Mouse (Mus musculus) thymus, postnatal 0 days (tissue): ENCODE results near the gene Rab19. TPM values are rescaled to one million over a fixed set of nuclear protein-coding genes. Genes with fewer than 3 reads are reported as not detected.
"Not testable (repeated sequence)": the region's sequence is repeated elsewhere in the genome, so short reads cannot be mapped to it uniquely, and the experiment has no call there.

ENCODE experiments used
- DNase-seq: peaks from one replicate; pipeline ENCODE4 v3.0.0-alpha.2; 2015; ENCODE audit warnings: low spot score
- polyA plus RNA-seq: library from polyadenylated mRNA; unstranded; fragments of >200 nt; fragmentation: Nextera tagmentation; extraction: Ambion mirVana; gene quantifications from 2 replicates; pipeline ENCODE4 v1.2.1, GENCODE M21; 2015

Gene Rab19
- polyA plus RNA-seq, 1 experiment from 2014 or later: 24.9 TPM

DNA sequence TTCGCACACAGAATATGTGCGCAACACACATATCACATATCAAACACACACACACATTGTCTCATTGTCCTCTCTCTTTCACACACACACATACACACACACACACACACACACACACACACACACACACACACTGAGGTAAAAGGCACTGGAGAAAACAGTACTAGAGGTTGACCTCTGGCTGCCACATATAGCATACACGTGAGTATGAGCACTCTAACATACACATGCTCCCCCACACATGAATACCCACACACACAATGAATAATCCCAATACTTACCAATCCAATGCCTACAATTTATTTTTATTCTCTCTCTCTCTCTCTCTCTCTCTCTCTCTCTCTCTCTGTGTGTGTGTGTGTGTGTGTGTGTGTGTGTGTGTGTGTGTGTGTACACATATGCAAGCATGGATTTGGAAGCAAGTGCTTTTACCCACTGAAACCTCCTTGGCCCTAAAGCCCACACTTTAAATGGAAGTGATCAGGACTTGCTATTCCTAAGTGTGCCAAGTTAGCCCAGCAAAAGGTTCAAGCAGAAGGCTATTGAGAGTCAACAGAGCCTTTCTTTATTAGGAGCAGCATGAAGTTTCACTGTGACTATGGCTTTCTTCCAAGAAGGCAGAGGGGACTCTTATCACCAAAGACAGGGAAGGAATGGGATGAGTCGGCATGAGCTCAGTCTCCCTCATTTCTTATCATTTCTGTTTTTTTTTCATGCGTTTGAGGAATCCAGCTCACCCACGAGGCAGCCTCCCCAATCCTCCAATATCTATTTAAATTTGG lies 48.2 kb downstream of the Rab19 start:
- DNase-seq: no peak

DNA sequence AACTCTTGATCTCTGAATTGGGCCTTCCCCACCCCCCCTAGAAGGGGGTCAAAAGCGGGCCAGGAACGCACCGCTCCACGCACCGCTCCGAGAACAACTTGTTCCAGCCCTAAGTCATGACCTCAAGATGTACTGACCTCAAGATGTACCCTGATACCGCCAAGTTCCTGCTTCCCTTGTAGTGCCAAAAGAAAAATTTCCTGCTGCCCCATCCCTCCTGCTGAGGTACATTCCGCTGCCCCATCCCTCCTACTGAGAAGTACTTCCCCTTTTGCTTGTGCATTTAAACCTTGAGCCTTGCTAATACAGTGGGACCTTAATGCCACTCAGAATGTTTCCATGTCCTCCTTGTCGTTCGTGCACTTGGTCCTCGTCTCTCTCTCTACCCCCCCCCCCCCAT lies 49.7 kb downstream of the Rab19 start:
- DNase-seq: no peak

DNA sequence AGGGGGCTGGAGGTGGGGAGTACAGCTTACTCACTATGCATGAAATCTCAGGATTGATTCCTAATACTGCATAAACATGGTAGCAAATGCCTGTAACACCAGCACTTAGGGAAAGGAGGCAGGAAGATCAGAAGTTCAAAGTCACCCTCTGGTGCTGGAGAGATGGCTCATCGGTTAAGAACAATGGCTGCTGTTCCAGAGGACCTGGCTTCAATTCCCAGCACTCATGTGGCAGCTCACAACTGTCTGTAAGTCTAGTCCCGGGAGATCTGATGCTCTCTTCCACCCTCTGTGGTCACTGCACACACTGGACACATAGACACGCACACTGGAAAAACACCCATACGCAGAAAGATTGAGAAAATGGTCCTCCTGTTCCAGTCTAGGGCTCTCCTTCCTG lies 52.2 kb downstream of the Rab19 start:
- no peak for DNase-seq

DNA sequence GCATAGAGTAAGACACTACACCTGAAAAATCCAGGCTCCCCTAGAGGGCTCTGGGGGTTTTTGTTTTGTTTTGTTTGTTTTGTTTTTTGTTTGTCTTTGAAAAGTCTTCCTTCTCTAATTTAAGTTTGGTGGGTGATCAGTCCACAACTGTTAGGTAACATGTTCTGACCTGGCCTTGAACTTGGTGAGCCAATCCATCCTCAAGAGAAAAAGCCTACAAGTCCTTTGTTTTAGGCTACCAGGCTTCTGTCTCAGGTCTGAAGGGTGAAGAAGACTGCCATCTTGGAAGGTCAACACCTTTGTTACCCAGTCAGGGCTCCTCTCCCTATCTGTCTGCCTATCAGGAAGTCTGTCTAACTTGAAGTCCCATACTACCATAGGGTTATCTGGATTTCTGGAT lies 52.7 kb downstream of the Rab19 start:
- no peak for DNase-seq

DNA sequence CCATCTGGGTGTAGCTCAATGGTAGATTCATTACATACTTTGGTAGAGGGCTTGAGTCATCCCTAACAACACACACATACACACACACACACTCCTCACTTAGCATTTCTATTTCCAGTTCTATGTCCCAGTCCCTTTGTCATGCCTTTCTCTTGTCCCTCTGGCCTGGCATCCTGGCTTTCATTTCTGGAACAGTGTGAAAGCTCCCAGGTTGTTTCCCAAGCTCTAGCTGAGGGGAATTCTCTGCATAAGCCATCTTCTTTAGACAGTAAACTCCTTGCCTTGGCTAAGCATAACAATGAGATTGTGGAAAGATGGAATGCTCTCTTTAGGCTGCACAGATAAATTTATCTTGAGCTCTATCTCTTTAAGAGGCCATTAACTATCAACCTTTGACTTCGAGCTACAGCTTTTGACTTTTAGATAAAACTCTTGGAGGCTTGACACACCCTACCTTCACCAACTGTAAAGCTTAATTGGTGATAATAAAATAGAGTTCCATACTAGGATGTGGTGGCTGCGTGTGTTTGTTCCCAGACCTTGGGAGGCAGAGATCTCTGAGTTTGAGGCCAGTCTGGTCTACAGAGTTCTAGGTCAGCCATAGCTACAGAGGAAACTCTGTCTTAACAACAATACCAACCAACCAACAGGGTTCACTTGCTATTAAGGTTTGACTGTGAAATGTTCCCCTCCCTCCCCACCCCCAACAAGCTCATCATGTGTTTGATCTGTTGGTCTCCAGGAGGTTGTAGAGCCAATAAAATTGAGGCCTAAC lies 53.3 kb downstream of the Rab19 start:
- DNase-seq: no peak

DNA sequence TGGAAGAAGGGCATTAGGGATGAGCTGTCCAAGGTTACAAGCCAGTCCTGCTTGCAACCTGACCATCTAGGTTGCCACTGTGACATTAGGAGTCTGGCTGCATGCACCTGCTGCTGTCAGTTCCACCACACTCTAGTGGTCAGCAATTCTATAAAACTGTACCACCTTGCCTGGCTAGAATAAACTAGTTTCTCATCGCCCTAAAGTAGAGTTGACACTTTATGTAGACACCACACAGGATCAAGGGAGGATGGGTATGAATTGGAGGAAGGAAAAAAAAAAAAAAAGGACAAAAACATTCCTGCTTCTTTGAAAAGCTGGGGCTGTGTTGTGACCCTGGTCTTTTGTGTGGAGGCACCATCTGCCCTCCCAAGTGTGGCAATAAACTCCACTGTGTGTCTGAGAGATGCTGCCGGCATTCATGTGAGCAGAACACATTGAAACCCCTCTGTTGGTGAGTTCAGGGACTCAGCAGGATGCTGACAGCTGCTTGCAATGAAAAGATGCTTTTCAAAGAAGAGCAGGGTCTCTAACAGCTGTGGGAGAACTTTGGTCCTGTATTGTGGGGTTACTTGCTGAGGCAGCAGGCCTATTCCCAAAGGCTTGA lies 54.0 kb downstream of the Rab19 start:
- DNase-seq: no peak

- no peak for DNase-seq
Observed at GRCm38 (mm10) chr6:39435875-39436274, 54.9 kb downstream of the Rab19 start.

- DNase-seq: not testable (repeated sequence)
Observed at GRCm38 (mm10) chr6:39437519-39437918, 56.5 kb downstream of the Rab19 start.

Other genes with a start within 250 kb of the Rab19 start
- gene Kdm7a, start 174.4 kb upstream of the Rab19 start, polyA plus RNA-seq: 4.1 and 5.8 TPM in 2 replicates
- 26.4 and 32.1 TPM in 2 replicates for gene Slc37a3, start 3.5 kb upstream of the Rab19 start, polyA plus RNA-seq
- gene Mkrn1, start 39.3 kb downstream of the Rab19 start, polyA plus RNA-seq: 80.3 and 91.5 TPM in 2 replicates
- gene Dennd2a, start 176.7 kb downstream of the Rab19 start, polyA plus RNA-seq: 2.1 and 2.6 TPM in 2 replicates
- gene Adck2, start 192.7 kb downstream of the Rab19 start, polyA plus RNA-seq: 27.9 and 29.0 TPM in 2 replicates
- gene Gm42420, start 204.6 kb downstream of the Rab19 start, polyA plus RNA-seq: 2.3 and 2.7 TPM in 2 replicates
- 335 and 367 TPM in 2 replicates for gene Ndufb2, start 211.4 kb downstream of the Rab19 start, polyA plus RNA-seq